Mouse (Mus musculus) ES-Bruce4 (cell line): ENCODE measurements around the gene Slc19a3.

Source experiments
- EP300 ChIP-seq: IDR thresholded peaks from 2 replicates; pipeline ENCODE4 v1.6.1; 2011; ENCODE audit warnings: low read depth, low read length; ENCODE audit not compliant: insufficient read depth
- POLR2A ChIP-seq: IDR thresholded peaks from one replicate; pipeline ENCODE4 v1.8.1; 2011; ENCODE audit warnings: low read length; ENCODE audit not compliant: insufficient read depth

DNA sequence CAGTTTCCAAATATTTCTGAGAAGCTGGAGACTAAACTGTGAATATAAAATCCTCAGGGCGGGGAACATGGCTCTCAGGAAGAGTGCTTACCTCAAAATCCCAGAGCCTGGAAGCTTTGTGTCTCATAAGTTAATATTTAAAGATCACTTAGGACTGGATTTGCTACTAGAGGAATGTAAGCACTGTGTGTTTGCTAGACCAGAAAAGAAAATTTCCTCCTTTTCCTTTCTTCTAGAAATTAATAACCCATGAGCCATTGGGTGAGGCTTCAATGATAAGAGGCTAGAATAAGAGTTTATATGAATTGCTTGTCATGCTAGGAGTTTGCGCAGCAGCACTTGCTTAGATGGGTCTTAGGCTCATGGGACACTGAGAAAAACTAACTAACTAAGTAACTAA lies 46.5 kb upstream of the Slc19a3 start:
- TF ChIP-seq POLR2A (no peak), EP300 (no peak)
